Mouse (Mus musculus) lung, postnatal 0 days (tissue): ENCODE measurements at regions not wholly inside any gene's neighbourhood (a gene's known extent, or its start where the extent isn't known, plus 50 kb on each side); places are given as distances from the start of the nearest gene placed in this dataset.

Experiments used
- CTCF ChIP-seq: IDR thresholded peaks from 2 replicates; pipeline ENCODE4 v1.5.1; 2016; ENCODE audit warnings: antibody characterized with exemption, mild to moderate bottlenecking
- EP300 ChIP-seq: IDR thresholded peaks from 2 replicates; pipeline ENCODE4 v1.6.1; 2016; ENCODE audit warnings: antibody characterized with exemption, mild to moderate bottlenecking, control low read depth

DNA sequence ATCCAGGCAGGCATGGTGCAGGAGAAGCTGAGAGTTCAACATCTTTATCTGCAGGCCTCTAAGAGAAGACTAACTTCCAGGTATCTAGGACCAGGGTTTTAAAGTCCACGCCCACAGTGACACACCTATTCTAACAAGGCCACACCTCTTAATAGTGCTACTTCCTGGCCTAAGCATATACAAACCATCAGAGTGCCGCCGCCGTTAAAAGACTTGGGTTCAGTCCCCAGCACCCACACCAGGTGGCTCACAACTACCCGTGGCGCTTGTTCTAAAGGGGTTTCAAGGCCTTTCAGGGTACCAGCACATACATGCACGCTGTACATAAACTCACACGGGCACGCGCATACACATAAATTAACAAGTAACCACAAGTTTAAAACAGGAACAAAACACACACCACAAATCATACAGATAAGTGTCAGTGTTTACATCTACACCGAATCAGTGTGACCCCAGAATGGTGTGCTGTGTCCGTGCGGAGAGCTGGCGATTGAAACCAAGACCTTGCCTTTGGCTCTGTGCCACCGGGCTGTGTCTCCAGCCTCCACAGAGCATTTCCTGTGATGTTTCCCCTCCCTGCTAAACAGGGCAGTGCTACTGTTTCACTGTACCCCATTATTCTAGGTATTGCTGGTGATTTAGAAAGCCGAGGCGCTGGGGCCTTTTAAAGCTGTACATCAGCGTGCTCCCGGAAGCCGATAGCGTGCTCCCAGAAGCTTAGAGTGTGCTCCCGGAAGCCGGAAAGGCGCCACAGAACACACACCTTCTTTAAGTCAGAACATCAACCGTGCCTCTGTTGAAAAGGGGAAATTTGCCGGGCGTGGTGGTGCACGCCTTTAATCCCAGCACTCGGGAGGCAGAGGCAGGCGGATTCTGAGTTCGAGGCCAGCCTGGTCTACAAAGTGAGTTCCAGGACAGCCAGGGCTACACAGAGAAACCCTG lies 80.0 kb upstream of the Rap1b start:
- TF ChIP-seq EP300 (no peak), CTCF (no peak)
